20 mouse cellular contexts compared by ENCODE assay signal in genomic region chr14:20149127-20150080, GRCm38 (mm10). TPM values are rescaled to one million over a fixed set of nuclear protein-coding genes. Genes with fewer than 3 reads are reported as not detected.
DNase-seq lines count a peak whose midpoint lies in the region; ATAC-seq and TF ChIP-seq lines count a peak whose summit lies in the region.
"Had no signal": no experiment of that assay in that cellular context is flagged by ENCODE, and none has a peak within 500 bp of the region (broad histone marks: within the 10 kb centered on the region; RNA-seq: fewer than 3 reads in every experiment).

No protein-coding gene starts in this region.

- H3K4me3 ChIP-seq in kidney, embryonic 14.5 days (ENCODE audit: low read length) = no peak overlapping the region
- H3K4me3 ChIP-seq in intestine, embryonic 16.5 days (ENCODE audit: low read length) = no peak overlapping the region
- H3K4me3 ChIP-seq in stomach, postnatal 0 days (ENCODE audit: low read depth, low read length) = no peak overlapping the region
- H3K4me3 ChIP-seq: embryonic facial prominence, embryonic 10.5 days; forebrain, embryonic 13.5 days; gastrocnemius, adult 2 months; heart, embryonic 10.5 days; hindbrain, embryonic 13.5 days had no signal

- H3K4me1 ChIP-seq in kidney, embryonic 14.5 days (ENCODE audit: control insufficient read depth, insufficient read depth, low read length) = peaks cover 33% of the 10 kb centered on the region
- H3K4me1 ChIP-seq in intestine, embryonic 16.5 days (ENCODE audit: control insufficient read depth, insufficient read depth, low read length) = peaks cover 15% of the 10 kb centered on the region
- no peaks in the 10 kb centered on the region for H3K4me1 ChIP-seq in stomach, postnatal 0 days (replicated peaks; ENCODE audit: control insufficient read depth, insufficient read depth)

- peaks cover 11% of the 10 kb centered on the region for H3K36me3 ChIP-seq in kidney, embryonic 14.5 days (ENCODE audit: control insufficient read depth, insufficient read depth, low read length)
- no peaks in the 10 kb centered on the region for H3K36me3 ChIP-seq in intestine, embryonic 16.5 days (ENCODE audit: control insufficient read depth, insufficient read depth, low read length)
- H3K36me3 ChIP-seq in stomach, postnatal 0 days (ENCODE audit: control insufficient read depth, insufficient read depth, low read length) = no peaks in the 10 kb centered on the region
- H3K36me3 ChIP-seq: hindbrain, embryonic 13.5 days had no signal

- H3K4me2 ChIP-seq in kidney, embryonic 14.5 days (replicated peaks; ENCODE audit: low read depth, low read length) = no peak overlapping the region
- no peak overlapping the region for H3K4me2 ChIP-seq in intestine, embryonic 16.5 days (ENCODE audit: low read depth, low read length)
- no peak overlapping the region for H3K4me2 ChIP-seq in stomach, postnatal 0 days (replicated peaks; ENCODE audit: low read depth)
- H3K4me2 ChIP-seq: forebrain, embryonic 13.5 days; hindbrain, embryonic 13.5 days had no signal

- WGBS in kidney, embryonic 14.5 days = 72% methylated on average over 22 of the region's 22 CpGs
- 68% methylated on average over 22 of the region's 22 CpGs for WGBS in intestine, embryonic 16.5 days
- 67% methylated on average over 22 of the region's 22 CpGs for WGBS in stomach, postnatal 0 days

- H3K27ac ChIP-seq in kidney, embryonic 14.5 days (ENCODE audit: low read depth, low read length) = no peak overlapping the region
- peak overlapping the region; percentile 44; the same call in 1 of the 2 replicates for H3K27ac ChIP-seq in intestine, embryonic 16.5 days (ENCODE audit: low read length)
- H3K27ac ChIP-seq in stomach, postnatal 0 days (replicated peaks) = peak overlapping the region; percentile 13
- H3K27ac ChIP-seq: embryonic facial prominence, embryonic 10.5 days; forebrain, embryonic 13.5 days; gastrocnemius, adult 2 months; heart, embryonic 10.5 days; hindbrain, embryonic 13.5 days had no signal

- TF ChIP-seq EP300 in stomach, postnatal 0 days (optimal IDR thresholded peaks at IDR 0.05) = no peak

- TF ChIP-seq CTCF in stomach, postnatal 0 days (IDR thresholded peaks at IDR 0.05; ENCODE audit: low read depth) = no peak

- H3K9ac ChIP-seq in kidney, embryonic 14.5 days (ENCODE audit: low read depth, low read length) = no peak overlapping the region
- H3K9ac ChIP-seq in intestine, embryonic 16.5 days (ENCODE audit: low read depth, low read length) = no peak overlapping the region
- H3K9ac ChIP-seq in stomach, postnatal 0 days (ENCODE audit: low read length) = no peak overlapping the region
- H3K9ac ChIP-seq: forebrain, embryonic 13.5 days; hindbrain, embryonic 13.5 days had no signal

- H3K9me3 ChIP-seq in kidney, embryonic 14.5 days (ENCODE audit: control insufficient read depth, low read length) = no peaks in the 10 kb centered on the region
- H3K9me3 ChIP-seq in intestine, embryonic 16.5 days (ENCODE audit: control insufficient read depth, low read length) = no peaks in the 10 kb centered on the region
- no peaks in the 10 kb centered on the region for H3K9me3 ChIP-seq in stomach, postnatal 0 days (ENCODE audit: control insufficient read depth, low read length)
- H3K9me3 ChIP-seq: embryonic facial prominence, embryonic 10.5 days; forebrain, embryonic 13.5 days; heart, embryonic 10.5 days; hindbrain, embryonic 13.5 days had no signal

- ATAC-seq in kidney, embryonic 14.5 days (ENCODE audit: low FRiP score, low TSS enrichment) = peak; percentile 55; the same call in 1 of the 2 replicates
- peak; percentile 84 for ATAC-seq in intestine, embryonic 16.5 days
- ATAC-seq in stomach, postnatal 0 days (ENCODE audit: low FRiP score, low TSS enrichment) = peak; percentile 76
- ATAC-seq: activated CD4-positive, CD25-positive, alpha-beta regulatory T cell, adult 4 months; forebrain, embryonic 13.5 days; Patski had no signal

- no peak for DNase-seq in kidney, adult 11 months
- DNase-seq in ovary, adult 18-20 months (ENCODE audit: low spot score) = peak; percentile 23
- DNase-seq in ovary, postnatal 14 days (ENCODE audit: low spot score) = no peak
- DNase-seq in stomach, postnatal 0 days (ENCODE audit: low spot score) = peak; percentile 74
- no peak for DNase-seq in liver
- DNase-seq: adrenal gland, adult 2 months; cerebellum, adult 2 months; cerebellum, postnatal 10 days; gastrocnemius, adult 2 months; heart, adult 18-20 months; heart, postnatal 10 days had no signal

- no peaks in the 10 kb centered on the region for H3K27me3 ChIP-seq in kidney, embryonic 14.5 days (ENCODE audit: control insufficient read depth, insufficient read depth, low read length)
- no peaks in the 10 kb centered on the region for H3K27me3 ChIP-seq in intestine, embryonic 16.5 days (replicated peaks; ENCODE audit: control insufficient read depth, insufficient read depth, low read length)
- H3K27me3 ChIP-seq in stomach, postnatal 0 days (ENCODE audit: control insufficient read depth, insufficient read depth, low read length) = no peaks in the 10 kb centered on the region
- H3K27me3 ChIP-seq: CH12.LX; forebrain, embryonic 13.5 days; hindbrain, embryonic 13.5 days; Patski had no signal

RNA-seq across cellular contexts. Expression of gene Saysd1, which starts 11.1 kb away (rescaled TPM):
- 11.2 and 13.7 TPM in 2 replicates for polyA plus RNA-seq in kidney, embryonic 14.5 days (2014; fragmentation: Nextera tagmentation; extraction: Ambion mirVana)
- 20.2 and 21.5 TPM in 2 replicates for polyA plus RNA-seq in intestine, embryonic 16.5 days (2015; fragmentation: Nextera tagmentation; extraction: Ambion mirVana)
- 14.2 and 15.4 TPM in 2 replicates for polyA plus RNA-seq in stomach, postnatal 0 days (2015; fragmentation: Nextera tagmentation; extraction: Ambion mirVana)

RNA-seq across cellular contexts. Expression of gene Kcnk5, which starts 32.2 kb away (rescaled TPM):
- polyA plus RNA-seq in kidney, embryonic 14.5 days (2014; fragmentation: Nextera tagmentation; extraction: Ambion mirVana) = 4.7 and 12.2 TPM in 2 replicates
- polyA plus RNA-seq in intestine, embryonic 16.5 days (2015; fragmentation: Nextera tagmentation; extraction: Ambion mirVana) = 10.7 and 10.9 TPM in 2 replicates
- polyA plus RNA-seq in stomach, postnatal 0 days (2015; fragmentation: Nextera tagmentation; extraction: Ambion mirVana) = 7.7 and 8.3 TPM in 2 replicates

Comparison
In these comparisons a context has a peak if more than half of its experiments do, and no peak if none do; other contexts are left out.
1. DNase-seq: peak in ovary, adult 18-20 months (single experiment) and stomach, postnatal 0 days (single experiment); none in kidney, adult 11 months (single experiment), ovary, postnatal 14 days (single experiment) and liver (single experiment).
2. Peak in every context shown above with its lines, with median percentiles within 50 percentile points of each other: ATAC-seq.